Mouse (Mus musculus) bone marrow, adult 2 months (tissue): ENCODE measurements around the gene Gucy2g. TPM values are rescaled to one million over a fixed set of nuclear protein-coding genes. Genes with fewer than 3 reads are reported as not detected.

Experiments
- H3K27ac ChIP-seq: fragments of 200-500 bp; 2 replicates; pipeline ENCODE4 v1.5.1; 2012; ENCODE audit warnings: low read depth, mild to moderate bottlenecking, control low read depth, inconsistent platforms, low read length; ENCODE audit not compliant: control insufficient read depth, poor library complexity, insufficient read depth
- H3K4me1 ChIP-seq: fragments of 200-500 bp; 2 replicates; pipeline ENCODE4 v1.6.1; 2011; ENCODE audit warnings: low read length; ENCODE audit not compliant: control insufficient read depth, insufficient read depth
- H3K4me3 ChIP-seq: fragments of 200-500 bp; replicated peaks from 2 replicates; pipeline ENCODE3; 2011; ENCODE audit warnings: mild to moderate bottlenecking, low read depth, low read length, control low read depth; ENCODE audit not compliant: control insufficient read depth
- CTCF ChIP-seq: fragments of 200-500 bp; IDR thresholded peaks from 2 replicates; pipeline ENCODE4 v1.5.1; 2011; ENCODE audit warnings: low read length, control low read depth; ENCODE audit not compliant: control insufficient read depth, insufficient read depth
- POLR2A ChIP-seq: fragments of 200-500 bp; IDR thresholded peaks from 2 replicates; pipeline ENCODE4 v1.6.1; 2011; ENCODE audit warnings: low read depth, mild to moderate bottlenecking, control low read depth, low read length, borderline replicate concordance; ENCODE audit not compliant: control insufficient read depth
- WGBS: fragments of 180-500 bp; shearing (Covaris S2); methylation state at CpG from one replicate; pipeline ENCODE4 v1.1.7; 2018; 5-methylcytosine and 5-hydroxymethylcytosine counted together
- polyA plus RNA-seq: library from polyadenylated mRNA; stranded (reverse); fragments of >200 nt; gene quantifications from 2 replicates; pipeline ENCODE4 v1.2.4, GENCODE M21; 2011; ENCODE audit warnings: low replicate concordance; ENCODE audit not compliant: missing spikeins, insufficient read depth, insufficient read length

The Gucy2g gene
- polyA plus RNA-seq = not detected in 2 replicates

DNA sequence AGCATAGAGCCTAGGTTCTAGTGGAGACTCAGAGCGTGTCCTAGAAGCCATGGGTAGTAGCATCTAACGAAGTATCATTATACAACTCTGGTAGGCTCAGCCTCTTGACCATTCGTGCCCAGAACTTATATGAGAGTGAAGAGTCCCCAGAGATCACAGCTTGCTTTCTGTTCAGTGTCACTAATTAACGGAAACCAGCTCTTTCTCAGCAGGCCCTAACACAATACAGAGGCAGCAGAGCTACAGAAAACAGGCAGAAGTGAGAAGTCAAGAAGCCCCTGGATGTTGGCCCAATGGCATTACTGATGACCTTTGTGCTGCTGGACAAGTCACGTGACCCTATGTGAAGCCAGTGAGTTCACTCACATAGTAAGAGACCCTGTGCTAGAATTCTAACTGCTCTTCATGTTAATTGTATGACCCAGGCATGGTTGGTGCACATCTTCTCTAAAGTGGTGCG, at the start of gene Gucy2g:
TSS of gene Gucy2g (minus strand) at position 51 of the 460 bp plus-strand sequence.
- 79% methylated on average over 6 of the region's 6 CpGs for WGBS
- Histone ChIP-seq H3K4me3 (no peak within 1 kb of the TSS), H3K4me1 (no peaks in the 10 kb centered on the region), H3K27ac (no peak within 1 kb of the TSS)
- TF ChIP-seq CTCF (no peak), POLR2A (no peak)

DNA sequence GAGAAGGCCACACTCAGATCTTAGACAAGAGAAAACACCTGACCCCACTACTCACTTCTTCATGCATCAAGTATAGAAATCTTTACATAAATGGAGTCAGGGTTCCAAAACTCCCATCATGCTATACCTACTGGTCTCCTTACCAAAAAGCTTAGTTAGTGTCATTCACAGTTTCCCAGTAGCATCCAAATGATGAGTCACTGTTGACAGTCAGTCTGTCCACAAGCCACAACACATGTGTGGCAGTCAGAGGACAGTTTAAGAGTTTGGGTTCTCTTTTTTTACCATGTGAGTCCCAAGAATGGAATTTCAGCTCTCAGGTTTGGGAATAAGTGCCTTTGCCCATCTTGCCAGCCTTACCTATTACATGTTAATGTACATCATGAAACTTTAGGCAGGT, 47.9 kb upstream of the Gucy2g start:
- Histone ChIP-seq H3K4me3 (no peak overlapping the region), H3K27ac (no peak overlapping the region), H3K4me1 (no peaks in the 10 kb centered on the region)
- no peak for TF ChIP-seq CTCF
- no peak for TF ChIP-seq POLR2A

DNA sequence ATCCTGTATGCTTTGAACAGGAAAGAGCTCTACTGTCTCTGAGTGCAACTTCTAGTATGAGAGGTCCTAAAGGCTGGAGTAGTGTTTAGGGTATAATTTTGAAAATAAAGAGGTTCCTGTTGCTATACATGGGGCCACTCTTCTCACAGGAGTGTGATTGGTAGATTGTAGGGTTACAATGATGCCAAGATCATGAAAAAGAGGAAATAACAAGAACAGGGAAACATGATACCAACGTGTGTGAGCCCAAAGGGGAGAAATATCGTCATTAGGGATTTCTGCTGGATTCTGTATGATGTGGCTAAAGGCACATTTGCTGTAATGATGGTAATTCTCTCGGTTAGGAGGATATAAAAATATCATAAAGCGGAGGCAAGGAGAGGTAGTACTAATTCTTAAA, 45.0 kb upstream of the Gucy2g start:
- WGBS = 75% methylated on average over 4 of the region's 4 CpGs
- H3K4me1 ChIP-seq = no peaks in the 10 kb centered on the region; the same call in 1 of the 2 replicates
- H3K4me3 ChIP-seq = no peak overlapping the region
- no peak overlapping the region for H3K27ac ChIP-seq
- TF ChIP-seq CTCF (no peak), POLR2A (no peak)

DNA sequence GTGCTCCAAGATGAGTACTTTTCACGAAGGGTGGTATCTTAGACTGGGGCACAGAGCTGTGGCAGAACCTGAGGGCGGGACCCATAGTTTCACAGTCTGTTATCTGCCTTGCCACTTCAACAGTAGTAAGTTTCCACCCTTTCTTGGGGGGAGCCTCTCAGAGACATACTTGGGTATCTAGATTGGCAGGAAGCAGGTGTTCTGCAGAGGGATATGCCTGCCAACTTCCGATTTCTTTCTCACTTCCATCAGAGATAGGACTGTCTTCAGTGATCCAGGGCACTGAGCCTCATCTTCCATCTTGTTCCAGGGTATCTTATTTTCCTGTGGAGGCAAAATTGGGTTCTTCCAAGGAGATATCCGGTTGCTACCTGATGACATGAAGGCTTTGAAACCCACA, 43.1 kb upstream of the Gucy2g start:
- Histone ChIP-seq H3K4me3 (no peak overlapping the region), H3K4me1 (no peaks in the 10 kb centered on the region; the same call in 1 of the 2 replicates), H3K27ac (peak overlapping the region; percentile 36; the same call in 1 of the 2 replicates)
- TF ChIP-seq CTCF (no peak), POLR2A (no peak)
- 67% methylated on average over 4 of the region's 4 CpGs for WGBS

DNA sequence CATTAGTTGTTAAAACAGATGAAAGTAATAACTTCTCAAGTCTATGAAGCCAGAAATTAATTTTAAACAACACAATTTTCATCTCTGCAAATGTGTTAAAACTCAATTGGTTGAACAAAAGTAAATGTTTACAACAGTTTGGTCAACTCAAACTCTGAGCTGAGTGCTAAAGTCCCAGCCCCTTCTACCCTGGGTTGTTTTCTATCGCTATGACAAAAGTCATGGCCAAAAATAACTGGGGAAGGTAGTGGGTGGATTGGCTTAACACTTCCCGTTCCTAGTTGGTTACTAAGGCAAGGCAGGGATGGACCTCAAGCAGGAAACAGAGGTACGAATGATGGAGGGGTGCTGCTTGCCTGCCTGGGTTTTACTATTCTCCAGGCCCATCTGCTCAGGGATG, 35.7 kb upstream of the Gucy2g start:
- no peak for TF ChIP-seq CTCF
- TF ChIP-seq POLR2A = no peak
- no peak overlapping the region for H3K27ac ChIP-seq
- H3K4me3 ChIP-seq = no peak overlapping the region
- WGBS = 74% methylated on average over 3 of the region's 3 CpGs
- peaks cover 2% of the 10 kb centered on the region; the same call in 1 of the 2 replicates for H3K4me1 ChIP-seq

DNA sequence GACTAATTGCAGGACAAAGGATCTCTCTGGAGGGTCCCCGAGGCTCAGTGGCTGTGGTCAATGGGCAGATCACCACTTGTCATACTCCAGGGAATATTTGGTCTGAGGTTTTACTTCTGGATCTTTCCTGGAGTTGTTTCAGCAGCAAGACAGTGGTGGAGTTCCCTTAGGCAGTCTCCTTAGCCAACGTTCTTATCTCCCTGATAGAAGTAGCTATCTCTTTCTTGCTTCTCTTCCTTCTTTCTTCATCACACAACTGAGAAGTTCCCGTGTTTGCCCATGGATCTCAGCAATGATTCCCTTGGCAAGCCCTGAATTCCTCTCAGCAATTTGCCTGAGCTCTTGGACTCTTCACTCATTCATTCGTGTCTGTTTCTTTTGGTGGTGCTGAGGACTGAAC, 35.1 kb upstream of the Gucy2g start:
- H3K4me1 ChIP-seq = peaks cover 2% of the 10 kb centered on the region; the same call in 1 of the 2 replicates
- H3K4me3 ChIP-seq = no peak overlapping the region
- TF ChIP-seq CTCF = no peak
- no peak for TF ChIP-seq POLR2A
- no peak overlapping the region for H3K27ac ChIP-seq
- WGBS = 78% methylated on average over 4 of the region's 4 CpGs

DNA sequence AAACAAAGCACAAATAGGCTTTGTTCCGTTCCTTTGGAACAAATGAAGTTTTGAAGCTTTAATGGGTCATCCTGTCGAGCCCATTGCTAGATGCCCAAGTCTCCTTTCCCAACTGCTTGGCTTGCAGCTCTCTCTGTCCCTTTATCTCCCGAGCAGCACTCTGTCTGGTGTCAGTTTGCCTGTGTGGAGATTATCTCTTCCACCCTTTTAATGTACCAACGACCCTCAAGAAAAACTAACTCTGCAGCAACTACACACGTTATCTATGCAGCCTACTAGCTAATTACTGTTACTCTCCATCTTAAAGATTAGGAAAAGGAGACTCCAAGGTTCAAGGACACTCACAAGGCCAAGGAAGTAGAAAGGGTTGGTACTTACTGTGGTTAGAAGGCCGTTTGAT, 32.3 kb upstream of the Gucy2g start:
- WGBS = 54% methylated on average over 6 of the region's 6 CpGs

DNA sequence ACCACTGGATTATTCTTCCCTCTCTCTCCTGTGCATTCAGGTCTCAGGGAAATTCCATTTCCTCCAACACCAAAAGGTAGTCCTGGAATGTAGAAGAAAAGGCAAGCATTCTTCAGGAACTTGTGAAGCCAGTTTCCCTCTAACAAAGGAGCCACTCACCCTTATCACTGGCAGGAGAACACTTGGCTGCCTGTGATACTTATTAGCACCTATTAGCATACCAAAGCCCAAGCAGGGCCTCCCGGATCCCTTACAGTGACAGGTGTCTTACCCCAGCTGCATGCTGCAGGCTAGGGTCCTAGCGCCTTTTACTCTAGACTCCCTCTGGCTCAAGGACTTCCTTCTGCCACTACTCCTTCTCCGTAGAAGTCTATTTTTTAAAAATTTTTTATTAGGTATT, 30.4 kb upstream of the Gucy2g start:
- Histone ChIP-seq H3K4me1 (peaks cover 2% of the 10 kb centered on the region; the same call in 1 of the 2 replicates), H3K4me3 (no peak overlapping the region), H3K27ac (no peak overlapping the region)
- WGBS = 80% methylated on average over 3 of the region's 3 CpGs
- TF ChIP-seq POLR2A (no peak), CTCF (no peak)

More for the DNA sequence above, 32.3 kb upstream of the Gucy2g start:
- no peak for TF ChIP-seq CTCF
- TF ChIP-seq POLR2A = no peak
- Histone ChIP-seq H3K27ac (no peak overlapping the region), H3K4me3 (no peak overlapping the region), H3K4me1 (peaks cover 2% of the 10 kb centered on the region; the same call in 1 of the 2 replicates)

DNA sequence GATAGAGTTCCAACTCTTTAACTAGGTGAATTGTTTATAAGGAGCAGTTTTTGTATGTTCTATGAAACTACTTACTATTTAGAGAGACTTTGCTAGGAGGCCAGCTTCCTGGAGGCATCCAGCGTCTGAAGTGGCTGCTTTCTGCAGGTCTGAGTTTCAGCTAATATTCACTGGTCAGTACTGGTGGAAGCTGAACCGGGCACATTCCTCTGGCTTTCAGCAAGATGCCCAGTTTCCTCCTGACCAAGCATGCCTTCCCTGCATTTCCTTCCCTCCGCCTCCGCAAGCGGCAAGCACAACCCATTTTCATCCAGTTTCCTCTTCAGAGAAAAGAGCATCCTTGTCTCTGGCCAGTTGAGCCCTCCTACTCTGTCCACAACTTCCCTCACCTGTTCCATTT, 28.0 kb upstream of the Gucy2g start:
- Histone ChIP-seq H3K4me3 (no peak overlapping the region), H3K4me1 (peaks cover 3% of the 10 kb centered on the region), H3K27ac (no peak overlapping the region)
- WGBS = 89% methylated on average over 5 of the region's 5 CpGs
- no peak for TF ChIP-seq POLR2A
- TF ChIP-seq CTCF = no peak

DNA sequence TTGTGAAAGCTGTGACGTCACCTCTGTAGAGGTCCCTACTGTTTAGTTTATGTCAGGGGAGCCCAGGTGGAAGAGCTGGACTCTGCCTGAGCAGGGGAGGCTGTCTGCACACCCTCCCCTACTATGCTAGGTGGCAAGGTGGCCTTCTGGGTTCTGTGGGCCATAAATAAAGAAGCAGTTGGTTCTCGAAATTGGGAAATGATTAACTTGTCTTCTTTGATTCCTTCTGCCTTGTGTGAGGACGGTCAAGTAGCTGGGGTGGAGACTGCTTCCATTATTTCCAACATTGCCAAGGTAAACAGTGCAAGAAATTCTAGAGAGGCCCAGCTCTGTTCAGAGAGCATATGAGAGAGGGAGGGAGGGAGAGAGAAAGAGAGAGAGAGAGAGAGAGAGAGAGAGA, 27.1 kb upstream of the Gucy2g start:
- Histone ChIP-seq H3K4me3 (no peak overlapping the region), H3K27ac (no peak overlapping the region), H3K4me1 (peaks cover 3% of the 10 kb centered on the region)
- TF ChIP-seq POLR2A (no peak), CTCF (no peak)
- 79% methylated on average over 3 of the region's 3 CpGs for WGBS
